Mouse (Mus musculus) forebrain, embryonic 16.5 days (tissue): Measurements from ENCODE around the gene Tmod2. TPM values are rescaled to one million over a fixed set of nuclear protein-coding genes. Genes with fewer than 3 reads are reported as not detected.

Experiments
- ATAC-seq: fragments of 200-750 bp; cut with Nextera tagmentation; 2 replicates; pipeline ENCODE4 v1.8.0; 2017; ENCODE audit warnings: mild to moderate bottlenecking, moderate library complexity
- H3K27ac ChIP-seq: fragments of 300-500 bp; sonication (generic); 2 replicates; pipeline ENCODE4 v1.5.1; 2014; ENCODE audit warnings: low read length, control low read depth
- H3K27me3 ChIP-seq: fragments of 300-500 bp; sonication (generic); replicated peaks from 2 replicates; pipeline ENCODE4 v1.6.1; 2014; ENCODE audit warnings: low read length; ENCODE audit not compliant: control insufficient read depth, insufficient read depth
- H3K36me3 ChIP-seq: fragments of 300-500 bp; sonication (generic); 2 replicates; pipeline ENCODE4 v1.6.1; 2014; ENCODE audit not compliant: control insufficient read depth, insufficient read depth
- H3K4me1 ChIP-seq: fragments of 300-500 bp; sonication (generic); replicated peaks from 2 replicates; pipeline ENCODE4 v1.6.1; 2014; ENCODE audit warnings: low read length; ENCODE audit not compliant: control insufficient read depth, insufficient read depth
- H3K4me2 ChIP-seq: fragments of 300-500 bp; sonication (generic); 2 replicates; pipeline ENCODE4 v1.6.1; 2014; ENCODE audit warnings: mild to moderate bottlenecking, low read length, control low read depth
- H3K4me3 ChIP-seq: fragments of 300-500 bp; sonication (generic); replicated peaks from 2 replicates; pipeline ENCODE4 v1.5.1; 2014; ENCODE audit warnings: mild to moderate bottlenecking, low read length, control low read depth
- H3K9ac ChIP-seq: fragments of 300-500 bp; sonication (generic); replicated peaks from 2 replicates; pipeline ENCODE4 v1.6.1; 2014; ENCODE audit warnings: low read depth, low read length, control low read depth
- H3K9me3 ChIP-seq: fragments of 300-500 bp; sonication (generic); 2 replicates; pipeline ENCODE4 v1.6.1; 2016; ENCODE audit warnings: low read length; ENCODE audit not compliant: control insufficient read depth
- WGBS: fragments of 180-500 bp; shearing (Covaris S2); extraction: QIAGEN DNeasy Blood & Tissue Kit; methylation state at CpG from one replicate; pipeline ENCODE4 v1.1.7; 2014; 5-methylcytosine and 5-hydroxymethylcytosine counted together
- polyA plus RNA-seq: library from polyadenylated mRNA; unstranded; fragments of >200 nt; fragmentation: Nextera tagmentation; extraction: Ambion mirVana; gene quantifications from 2 replicates; pipeline ENCODE4 v1.2.1, GENCODE M21; 2015

Gene Tmod2
- polyA plus RNA-seq, 1 experiment from 2014 or later = 274 TPM

DNA sequence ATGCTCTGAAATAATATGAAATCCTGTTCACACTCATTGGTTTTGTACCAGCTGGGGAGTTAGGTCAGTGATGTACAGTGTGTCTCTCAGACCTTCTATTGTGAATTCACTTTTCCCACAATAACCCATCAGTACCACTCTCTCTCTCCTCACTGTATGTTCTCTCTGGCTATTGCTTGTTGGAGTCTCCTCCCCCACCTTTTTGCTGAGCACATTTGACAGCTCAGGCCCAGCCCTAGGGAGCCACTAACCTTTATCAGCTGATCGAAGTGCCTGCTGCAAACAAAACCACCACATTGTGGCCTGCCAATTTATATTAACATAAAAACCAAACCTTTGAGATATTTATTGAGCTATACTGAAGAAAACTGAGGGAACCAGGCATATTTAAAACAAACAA lies 1.6 kb downstream of the Tmod2 start:
- H3K4me1 ChIP-seq = peaks cover 12% of the 10 kb centered on the region
- H3K9me3 ChIP-seq = peaks cover 3% of the 10 kb centered on the region; the same call in 1 of the 2 replicates
- 15% methylated on average over 1 of the region's 1 CpGs for WGBS
- H3K27me3 ChIP-seq = no peaks in the 10 kb centered on the region
- H3K4me2 ChIP-seq = peak overlapping the region; percentile 68
- ATAC-seq = peak; percentile 17; the same call in 1 of the 2 replicates
- peak overlapping the region; percentile 96 for H3K4me3 ChIP-seq
- peak overlapping the region; percentile 92 for H3K9ac ChIP-seq
- H3K36me3 ChIP-seq = peaks cover 3% of the 10 kb centered on the region
- no peak overlapping the region for H3K27ac ChIP-seq

DNA sequence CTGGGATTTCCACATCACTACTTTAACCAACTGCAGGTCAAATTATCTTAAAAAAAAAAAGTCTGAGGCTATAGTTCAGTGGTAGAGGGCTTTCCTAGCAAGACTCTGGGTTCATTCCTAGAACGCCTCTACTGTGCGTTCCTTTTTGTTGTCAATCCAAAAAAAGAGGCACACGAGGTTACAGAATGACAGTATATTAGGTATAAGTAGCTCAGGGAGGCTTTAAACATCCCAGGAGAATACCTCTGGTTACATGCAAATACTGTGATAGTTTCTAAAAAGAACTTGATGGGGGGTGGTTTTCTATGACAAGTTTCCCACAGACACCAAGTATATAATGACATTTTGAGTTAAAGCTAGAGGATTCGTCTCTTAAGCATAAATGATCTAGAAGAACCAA lies 3.6 kb downstream of the Tmod2 start:
- H3K9me3 ChIP-seq = peaks cover 3% of the 10 kb centered on the region; the same call in 1 of the 2 replicates
- 91% methylated on average over 4 of the region's 4 CpGs for WGBS
- peaks cover 6% of the 10 kb centered on the region for H3K36me3 ChIP-seq
- H3K4me1 ChIP-seq = peaks cover 12% of the 10 kb centered on the region
- no peak overlapping the region for H3K27ac ChIP-seq
- no peak overlapping the region for H3K4me2 ChIP-seq
- no peak for ATAC-seq
- no peak overlapping the region for H3K4me3 ChIP-seq
- no peak overlapping the region for H3K9ac ChIP-seq
- no peaks in the 10 kb centered on the region for H3K27me3 ChIP-seq

DNA sequence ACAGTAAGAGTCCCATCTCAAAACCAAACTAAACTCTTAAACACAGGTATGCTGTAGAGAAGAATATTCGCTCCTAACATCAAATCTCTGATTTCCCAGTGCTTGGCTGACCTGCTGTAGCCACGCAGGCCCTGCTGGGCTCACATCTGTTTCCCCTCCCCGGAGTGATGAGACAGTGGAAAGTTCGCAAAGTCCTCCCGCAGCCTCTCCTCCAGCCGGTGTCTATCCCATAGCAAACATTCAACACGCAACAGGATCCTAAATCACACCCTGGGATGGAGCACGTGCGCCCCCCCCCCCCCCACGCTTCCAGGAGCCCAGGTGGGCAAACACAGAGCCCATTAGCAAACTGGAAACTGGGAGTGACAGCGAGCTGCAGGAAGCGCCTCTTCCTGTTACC lies 9.6 kb downstream of the Tmod2 start:
- no peak for ATAC-seq
- Histone ChIP-seq H3K9me3 (peaks cover 3% of the 10 kb centered on the region; the same call in 1 of the 2 replicates), H3K27ac (no peak overlapping the region), H3K4me2 (no peak overlapping the region), H3K36me3 (peaks cover 6% of the 10 kb centered on the region), H3K4me1 (peaks cover 12% of the 10 kb centered on the region), H3K27me3 (no peaks in the 10 kb centered on the region), H3K4me3 (no peak overlapping the region), H3K9ac (no peak overlapping the region)
- WGBS = 72% methylated on average over 12 of the region's 12 CpGs

DNA sequence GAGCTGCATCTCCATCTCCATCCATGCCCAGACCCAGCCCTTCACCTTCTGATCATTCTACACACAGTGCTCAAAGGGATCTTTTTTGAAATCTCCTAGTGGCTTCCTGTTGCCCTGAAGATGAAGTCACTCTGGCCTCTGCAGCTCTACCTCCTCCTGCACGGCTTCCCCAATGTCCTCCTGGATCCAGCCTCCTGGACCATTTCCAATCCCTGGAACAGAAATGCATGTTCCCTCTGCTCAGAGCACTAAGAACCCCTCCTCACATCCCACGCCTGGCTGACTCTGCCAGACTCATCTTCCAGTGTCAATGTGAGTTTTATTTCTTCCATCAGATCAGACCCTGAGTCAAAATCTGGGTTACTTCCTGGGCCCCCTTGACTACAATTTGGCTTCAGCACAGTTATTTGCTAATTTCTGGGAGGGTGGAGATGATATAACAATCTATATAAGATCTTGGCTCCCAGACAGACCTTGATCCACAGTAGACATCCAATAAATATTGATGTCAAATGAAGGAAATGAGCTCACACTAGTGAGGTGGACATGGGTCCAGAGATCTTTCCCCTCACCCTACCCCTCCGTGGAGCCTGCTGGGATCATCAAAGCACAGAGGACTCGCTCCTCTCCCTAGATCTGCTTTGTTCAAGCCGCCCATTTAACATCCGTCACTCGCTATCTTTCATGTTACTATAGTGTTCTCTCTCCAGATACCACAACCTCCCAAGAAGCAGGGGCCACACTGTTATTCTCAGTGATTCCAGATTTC lies 10.8 kb downstream of the Tmod2 start:
- WGBS = 74% methylated on average over 7 of the region's 7 CpGs

DNA sequence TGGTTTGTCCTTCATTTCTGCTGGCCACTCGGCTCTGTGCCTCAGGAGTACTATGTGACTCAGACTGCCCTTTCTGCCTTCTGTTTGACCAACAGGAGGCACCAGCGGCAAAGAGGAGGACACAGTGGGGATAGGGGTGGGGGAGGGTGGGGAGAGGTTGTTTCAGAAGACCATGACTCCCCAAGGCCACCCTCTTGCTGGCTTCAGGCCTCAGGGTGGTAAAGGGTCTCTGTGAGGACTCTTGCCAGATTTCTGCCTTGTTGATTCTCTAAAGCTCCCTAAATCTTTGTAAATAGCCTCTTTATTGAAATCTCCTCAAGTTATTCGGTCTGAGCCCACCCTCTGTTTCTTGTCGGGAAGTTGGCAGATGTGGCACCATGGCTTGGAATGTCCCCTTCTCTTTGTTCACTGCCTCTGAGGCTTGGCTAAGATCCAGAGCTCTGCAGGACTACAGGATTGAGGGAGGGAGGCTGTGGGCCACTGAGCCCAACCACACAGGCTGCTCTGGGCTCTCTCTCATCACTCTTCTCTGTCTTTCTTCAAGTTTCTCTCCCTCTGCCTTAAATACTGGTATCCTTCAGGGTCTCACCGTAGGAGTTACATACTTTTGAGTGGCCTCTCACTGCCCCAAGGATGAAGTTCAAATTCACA lies 11.8 kb downstream of the Tmod2 start:
- Histone ChIP-seq H3K4me2 (no peak overlapping the region), H3K27ac (peak overlapping the region; percentile 23; the same call in 1 of the 2 replicates), H3K36me3 (peaks cover 6% of the 10 kb centered on the region), H3K27me3 (no peaks in the 10 kb centered on the region), H3K9me3 (no peaks in the 10 kb centered on the region; the same call in 1 of the 2 replicates), H3K9ac (no peak overlapping the region), H3K4me1 (peaks cover 12% of the 10 kb centered on the region), H3K4me3 (no peak overlapping the region)
- 13% methylated on average over 5 of the region's 5 CpGs for WGBS
- peak; percentile 95 for ATAC-seq

More for the DNA sequence above, 10.8 kb downstream of the Tmod2 start:
- no peak overlapping the region for H3K27ac ChIP-seq
- no peak overlapping the region for H3K9ac ChIP-seq
- ATAC-seq = no peak
- peaks cover 8% of the 10 kb centered on the region for H3K36me3 ChIP-seq
- peaks cover 3% of the 10 kb centered on the region; the same call in 1 of the 2 replicates for H3K9me3 ChIP-seq
- peaks cover 12% of the 10 kb centered on the region for H3K4me1 ChIP-seq
- H3K4me3 ChIP-seq = no peak overlapping the region
- no peak overlapping the region for H3K4me2 ChIP-seq
- H3K27me3 ChIP-seq = no peaks in the 10 kb centered on the region

DNA sequence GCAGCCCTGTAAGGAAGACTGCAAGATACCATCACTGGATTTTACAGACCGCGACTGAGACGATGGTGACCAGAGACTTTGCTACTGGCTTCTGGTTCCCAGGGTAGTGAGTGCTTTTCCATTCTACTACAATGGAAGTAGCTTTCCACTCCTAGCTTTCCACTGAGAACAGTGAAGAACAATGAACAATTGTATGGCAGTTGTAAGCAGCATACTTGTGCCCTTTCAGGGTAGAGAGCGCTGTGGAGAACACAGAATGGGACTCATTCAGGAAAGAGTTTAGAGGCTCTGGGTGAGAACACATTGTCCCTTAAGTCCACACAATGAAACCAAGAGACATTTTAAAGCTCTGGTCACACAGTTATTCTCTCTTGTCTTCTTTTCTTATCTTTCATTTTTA lies 13.5 kb downstream of the Tmod2 start:
- no peak overlapping the region for H3K4me2 ChIP-seq
- H3K36me3 ChIP-seq = peaks cover 11% of the 10 kb centered on the region
- no peak overlapping the region for H3K4me3 ChIP-seq
- ATAC-seq = no peak
- WGBS = 81% methylated on average over 4 of the region's 4 CpGs
- H3K4me1 ChIP-seq = peaks cover 12% of the 10 kb centered on the region
- no peak overlapping the region for H3K27ac ChIP-seq
- H3K9ac ChIP-seq = no peak overlapping the region
- no peaks in the 10 kb centered on the region for H3K9me3 ChIP-seq
- no peaks in the 10 kb centered on the region for H3K27me3 ChIP-seq

DNA sequence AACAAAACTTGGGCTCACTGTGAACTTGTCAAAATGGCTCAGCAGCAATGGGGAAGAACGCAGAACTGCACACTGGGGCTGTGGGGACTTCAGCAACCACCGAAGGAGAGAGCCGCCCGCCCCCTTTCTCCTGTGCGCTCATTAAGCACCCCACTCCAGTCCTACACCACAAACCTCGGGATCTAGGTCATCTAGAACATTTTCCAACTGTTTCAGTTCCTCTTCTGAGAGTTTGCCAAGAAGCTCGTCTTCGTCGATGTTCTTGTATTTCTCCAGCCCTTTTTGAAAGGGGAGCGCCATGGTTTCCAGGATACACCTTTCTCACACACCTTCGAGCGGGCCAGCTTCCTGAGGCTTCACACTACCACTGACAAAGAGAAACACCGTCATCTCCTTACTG lies 14.1 kb downstream of the Tmod2 start:
- H3K36me3 ChIP-seq = peaks cover 16% of the 10 kb centered on the region
- no peak overlapping the region for H3K27ac ChIP-seq
- ATAC-seq = no peak
- H3K27me3 ChIP-seq = no peaks in the 10 kb centered on the region
- H3K4me2 ChIP-seq = no peak overlapping the region
- no peaks in the 10 kb centered on the region for H3K9me3 ChIP-seq
- whole genome bisulfite sequencing = 92% methylated on average over 13 of the region's 13 CpGs
- peaks cover 12% of the 10 kb centered on the region for H3K4me1 ChIP-seq
- H3K9ac ChIP-seq = no peak overlapping the region
- no peak overlapping the region for H3K4me3 ChIP-seq

DNA sequence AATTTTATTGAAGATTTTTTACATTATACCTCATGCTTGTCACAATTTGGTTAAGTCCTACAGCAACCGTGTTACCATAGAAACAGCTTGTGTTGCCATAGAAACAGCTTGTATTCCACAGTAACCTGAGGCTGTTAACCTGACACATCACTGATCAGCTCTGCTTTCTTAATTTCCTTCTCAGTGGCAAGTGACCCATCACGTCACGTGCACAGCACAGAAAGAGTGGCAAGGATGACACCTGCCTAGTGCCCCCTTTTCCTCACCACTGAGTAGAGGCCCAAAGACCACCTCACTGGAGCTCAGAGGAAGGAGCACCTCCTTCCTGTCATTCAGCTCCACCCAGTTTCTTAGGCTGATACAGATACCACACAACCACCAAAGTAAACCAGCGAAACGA lies 17.6 kb downstream of the Tmod2 start:
- Histone ChIP-seq H3K9me3 (no peaks in the 10 kb centered on the region), H3K4me2 (no peak overlapping the region), H3K4me1 (no peaks in the 10 kb centered on the region), H3K27ac (no peak overlapping the region), H3K36me3 (peaks cover 30% of the 10 kb centered on the region), H3K9ac (no peak overlapping the region), H3K27me3 (no peaks in the 10 kb centered on the region), H3K4me3 (no peak overlapping the region)
- ATAC-seq = peak; percentile 51; the same call in 1 of the 2 replicates
- WGBS = 84% methylated on average over 5 of the region's 5 CpGs

DNA sequence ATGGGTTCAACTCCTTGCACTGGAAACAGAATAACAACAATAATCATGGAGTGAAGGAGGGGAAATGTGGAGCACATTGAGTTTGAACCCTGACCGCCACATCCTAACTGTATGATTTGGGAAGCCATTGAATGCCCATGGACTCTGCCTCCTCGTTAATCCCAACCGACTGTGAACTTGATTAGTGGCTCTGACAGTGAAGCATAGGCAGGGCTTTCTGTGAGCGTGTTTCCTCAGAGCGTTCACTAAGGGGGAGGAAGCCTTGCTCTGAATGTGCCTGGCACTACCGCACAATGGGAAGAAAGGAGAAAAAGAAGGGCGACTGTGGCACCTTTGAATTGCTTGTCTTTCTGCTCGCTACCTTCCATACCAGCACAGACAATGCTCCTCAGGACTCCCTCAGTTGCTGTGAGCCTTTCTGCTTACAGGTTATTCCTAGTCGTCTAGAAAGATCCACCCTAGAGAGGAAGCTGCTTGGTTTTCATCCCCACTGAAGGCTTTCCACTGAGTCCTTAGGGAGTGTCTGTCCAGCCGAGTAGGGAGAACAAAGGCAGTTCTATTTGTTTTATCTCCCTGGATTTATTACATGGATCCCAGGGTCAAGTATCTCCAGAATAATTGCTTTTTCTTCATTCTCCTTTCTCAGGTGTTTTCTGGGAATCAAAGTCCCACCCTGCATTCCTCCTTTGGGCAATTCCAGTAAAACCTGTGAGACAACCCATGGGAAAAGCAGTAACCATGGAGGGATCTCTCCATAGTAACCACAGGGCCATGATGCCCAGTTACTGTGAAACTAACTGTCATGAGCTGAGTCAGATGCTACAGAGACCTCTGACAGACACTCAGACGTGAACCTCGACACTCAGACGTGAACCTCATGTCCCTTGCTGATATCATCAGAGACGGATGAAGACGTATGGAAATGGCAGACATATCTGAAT lies 21.0 kb downstream of the Tmod2 start:
- 68% methylated on average over 15 of the region's 15 CpGs for WGBS
- no peak overlapping the region for H3K27ac ChIP-seq
- no peak for ATAC-seq
- no peak overlapping the region for H3K4me3 ChIP-seq
- no peaks in the 10 kb centered on the region for H3K4me1 ChIP-seq
- H3K27me3 ChIP-seq = no peaks in the 10 kb centered on the region
- H3K9ac ChIP-seq = no peak overlapping the region
- H3K36me3 ChIP-seq = peaks cover 33% of the 10 kb centered on the region
- no peaks in the 10 kb centered on the region for H3K9me3 ChIP-seq
- H3K4me2 ChIP-seq = no peak overlapping the region
